ENCODE assay signal across 7 mouse cellular contexts in the genomic region with DNA sequence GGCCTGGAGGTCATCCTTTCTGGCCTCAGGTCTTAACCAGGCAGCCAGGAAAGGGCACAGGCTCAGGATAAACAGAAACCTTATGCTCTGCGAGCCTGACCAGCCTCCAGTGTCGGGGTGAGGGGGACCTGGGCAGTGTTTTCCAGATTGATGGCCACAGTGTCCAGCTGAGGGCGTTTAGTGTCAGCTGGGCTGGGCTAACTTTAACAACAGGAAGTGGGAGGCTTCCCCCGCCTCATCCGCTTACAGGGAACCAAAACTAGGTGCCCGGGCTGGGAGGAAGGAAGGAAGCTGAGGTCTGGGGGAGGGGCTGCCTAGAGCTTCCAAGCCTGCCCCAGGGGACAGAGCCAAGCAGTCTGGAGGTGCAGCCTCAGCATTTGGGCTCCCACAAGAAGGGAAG. TPM values are rescaled to one million over a fixed set of nuclear protein-coding genes. Genes with fewer than 3 reads are reported as not detected.
DNase-seq lines count a peak whose midpoint lies in the region; ATAC-seq and TF ChIP-seq lines count a peak whose summit lies in the region.

No protein-coding gene starts in this region.

- no peak overlapping the region for H3K9ac ChIP-seq in intestine, embryonic 14.5 days (ENCODE audit: low read length)
- peak overlapping the region; percentile 56 for H3K9ac ChIP-seq in limb, embryonic 11.5 days (ENCODE audit: low read length)
- H3K9ac ChIP-seq in midbrain, embryonic 11.5 days (ENCODE audit: low read length), result peak overlapping the region; percentile 27; the same call in 1 of the 2 replicates

- ATAC-seq in granulocyte monocyte progenitor cell, adult 5-6 weeks (replicated peaks; ENCODE audit: poor library complexity, severe bottlenecking), result peak; percentile 57
- ATAC-seq in intestine, embryonic 14.5 days (replicated peaks; ENCODE audit: low FRiP score, low TSS enrichment, low read depth), result no peak
- no peak for ATAC-seq in limb, embryonic 11.5 days (ENCODE audit: insufficient number of reproducible peaks, low FRiP score, low TSS enrichment, low read depth)
- ATAC-seq in midbrain, embryonic 11.5 days (ENCODE audit: low FRiP score), result no peak

- no peak for TF ChIP-seq POLR2A in spleen, adult 2 months (IDR thresholded peaks at IDR 0.05; ENCODE audit: low read depth, low read length)

- no peaks in the 10 kb centered on the region for H3K27me3 ChIP-seq in intestine, embryonic 14.5 days (replicated peaks; ENCODE audit: control insufficient read depth, insufficient read depth, low read length)
- H3K27me3 ChIP-seq in limb, embryonic 11.5 days (ENCODE audit: control insufficient read depth, insufficient read depth, low read length), result no peaks in the 10 kb centered on the region
- no peaks in the 10 kb centered on the region for H3K27me3 ChIP-seq in midbrain, embryonic 11.5 days (ENCODE audit: control insufficient read depth, insufficient read depth, low read length)
- H3K27me3 ChIP-seq in spleen, adult 2 months (ENCODE audit: control insufficient read depth, insufficient read depth, low read length), result no peaks in the 10 kb centered on the region

- H3K4me2 ChIP-seq in intestine, embryonic 14.5 days (ENCODE audit: low read length), result peak overlapping the region; percentile 73
- H3K4me2 ChIP-seq in limb, embryonic 11.5 days (ENCODE audit: low read depth, severe bottlenecking), result peak overlapping the region; percentile 87
- H3K4me2 ChIP-seq in midbrain, embryonic 11.5 days, result no peak overlapping the region

- no peaks in the 10 kb centered on the region for H3K9me3 ChIP-seq in intestine, embryonic 14.5 days (ENCODE audit: control insufficient read depth, low read length)
- no peaks in the 10 kb centered on the region for H3K9me3 ChIP-seq in limb, embryonic 11.5 days (ENCODE audit: control insufficient read depth, low read length)
- H3K9me3 ChIP-seq in midbrain, embryonic 11.5 days (ENCODE audit: control insufficient read depth, low read length), result no peaks in the 10 kb centered on the region

- peak overlapping the region; percentile 94 for H3K27ac ChIP-seq in brown adipose tissue, adult 24 weeks (replicated peaks; ENCODE audit: low read depth, low read length)
- H3K27ac ChIP-seq in intestine, embryonic 14.5 days (ENCODE audit: low read depth), result no peak overlapping the region
- peak overlapping the region; percentile 42; the same call in 1 of the 2 replicates for H3K27ac ChIP-seq in limb, embryonic 11.5 days (replicated peaks; ENCODE audit: low read depth, low read length)
- H3K27ac ChIP-seq in midbrain, embryonic 11.5 days (ENCODE audit: low read depth, low read length), result no peak overlapping the region
- peak overlapping the region; percentile 91 for H3K27ac ChIP-seq in spleen, adult 2 months (ENCODE audit: insufficient read depth, low read length)

- peak; percentile 76 for DNase-seq in T-cell, adult 2 months (ENCODE audit: low spot score)
- no peak for DNase-seq in intestine, embryonic 14.5 days (ENCODE audit: low spot score)
- DNase-seq in limb, embryonic 11.5 days (ENCODE audit: low spot score), result no peak
- DNase-seq in midbrain, embryonic 11.5 days (ENCODE audit: low spot score, missing footprints), result no peak
- peak in 1 of 2 experiments; percentile 88 for DNase-seq in spleen, adult 2 months (ENCODE audit: low read depth in 1 of 2, low spot score in 2 of 2)

- peaks cover 4% of the 10 kb centered on the region; the same call in 1 of the 2 replicates for H3K4me1 ChIP-seq in brown adipose tissue, adult 24 weeks (ENCODE audit: control insufficient read depth, insufficient read depth, insufficient read length, low read length)
- peaks cover 32% of the 10 kb centered on the region for H3K4me1 ChIP-seq in intestine, embryonic 14.5 days (replicated peaks; ENCODE audit: control insufficient read depth, insufficient read depth, low read length)
- H3K4me1 ChIP-seq in limb, embryonic 11.5 days (ENCODE audit: control insufficient read depth, insufficient read depth, low read length), result peaks cover 28% of the 10 kb centered on the region
- H3K4me1 ChIP-seq in midbrain, embryonic 11.5 days (ENCODE audit: control insufficient read depth, insufficient read depth, low read length), result peaks cover 35% of the 10 kb centered on the region
- H3K4me1 ChIP-seq in spleen, adult 2 months (ENCODE audit: control insufficient read depth, insufficient read depth, insufficient read length), result peaks cover 30% of the 10 kb centered on the region

- 13% methylated on average over 6 of the region's 6 CpGs for WGBS in intestine, embryonic 14.5 days
- 5% methylated on average over 6 of the region's 6 CpGs for WGBS in limb, embryonic 11.5 days
- WGBS in midbrain, embryonic 11.5 days, result 35% methylated on average over 6 of the region's 6 CpGs
- 3% methylated on average over 6 of the region's 6 CpGs for WGBS in spleen, adult 2 months

- TF ChIP-seq CTCF in spleen, adult 2 months (IDR thresholded peaks at IDR 0.05; ENCODE audit: extremely low read depth, insufficient read depth, insufficient read length, insufficient replicate concordance), result no peak

- H3K36me3 ChIP-seq in intestine, embryonic 14.5 days (ENCODE audit: control insufficient read depth, insufficient read depth, low read length), result peaks cover 40% of the 10 kb centered on the region
- peaks cover 25% of the 10 kb centered on the region for H3K36me3 ChIP-seq in limb, embryonic 11.5 days (ENCODE audit: control insufficient read depth, insufficient read depth, low read length)
- H3K36me3 ChIP-seq in midbrain, embryonic 11.5 days (ENCODE audit: control insufficient read depth, insufficient read depth, low read length), result peaks cover 7% of the 10 kb centered on the region
- peaks cover 6% of the 10 kb centered on the region for H3K36me3 ChIP-seq in spleen, adult 2 months (ENCODE audit: control insufficient read depth, insufficient read depth, low read length)

- H3K4me3 ChIP-seq in brown adipose tissue, adult 24 weeks (ENCODE audit: insufficient read depth, low read depth, low read length), result peak overlapping the region; percentile 56
- H3K4me3 ChIP-seq in intestine, embryonic 14.5 days (ENCODE audit: low read depth, low read length), result no peak overlapping the region
- H3K4me3 ChIP-seq in limb, embryonic 11.5 days (ENCODE audit: low read depth, low read length), result peak overlapping the region; percentile 81
- H3K4me3 ChIP-seq in midbrain, embryonic 11.5 days (ENCODE audit: low read depth, low read length), result no peak overlapping the region
- H3K4me3 ChIP-seq in spleen, adult 2 months (ENCODE audit: extremely low read depth, insufficient read depth, insufficient read length), result peak overlapping the region; percentile 43

RNA-seq across cellular contexts. Expression of gene Dusp7, which starts 3.3 kb away (rescaled TPM):
- 17.5 and 21.8 TPM in 2 replicates for polyA plus RNA-seq in brown adipose tissue, adult 24 weeks (2012; ENCODE audit: insufficient read depth, insufficient read length, missing spikeins)
- total RNA-seq in granulocyte monocyte progenitor cell, adult 5-6 weeks (2014; fragmentation: Nextera tagmentation), result 44.7 and 46.2 TPM in 2 replicates
- total RNA-seq in granulocyte monocyte progenitor cell, adult 5-6 weeks (2017), result 13.0 and 14.0 TPM in 2 replicates
- 16.5 and 19.8 TPM in 2 replicates for polyA plus RNA-seq in intestine, embryonic 14.5 days (2014; fragmentation: Nextera tagmentation; extraction: Ambion mirVana)
- polyA plus RNA-seq in limb, embryonic 11.5 days (2014; fragmentation: Nextera tagmentation; extraction: Ambion mirVana), result 63.4 and 67.4 TPM in 2 replicates
- polyA plus RNA-seq in midbrain, embryonic 11.5 days (2014; fragmentation: Nextera tagmentation; extraction: Ambion mirVana), result 16.1 and 17.0 TPM in 2 replicates
- 73.1 and 93.2 TPM in 2 replicates for polyA plus RNA-seq in spleen, adult 2 months (2012; rRNA removed)

RNA-seq across cellular contexts. Expression of gene Rpl29, which starts 57.5 kb away (rescaled TPM):
- polyA plus RNA-seq in brown adipose tissue, adult 24 weeks (2012; ENCODE audit: insufficient read depth, insufficient read length, missing spikeins), result 143 and 152 TPM in 2 replicates
- total RNA-seq in granulocyte monocyte progenitor cell, adult 5-6 weeks (2014; fragmentation: Nextera tagmentation), result 2,290 and 2,982 TPM in 2 replicates
- total RNA-seq in granulocyte monocyte progenitor cell, adult 5-6 weeks (2017), result 1,520 and 1,547 TPM in 2 replicates
- 1,252 and 1,315 TPM in 2 replicates for polyA plus RNA-seq in intestine, embryonic 14.5 days (2014; fragmentation: Nextera tagmentation; extraction: Ambion mirVana)
- polyA plus RNA-seq in limb, embryonic 11.5 days (2014; fragmentation: Nextera tagmentation; extraction: Ambion mirVana), result 1,049 and 1,075 TPM in 2 replicates
- polyA plus RNA-seq in midbrain, embryonic 11.5 days (2014; fragmentation: Nextera tagmentation; extraction: Ambion mirVana), result 867 and 874 TPM in 2 replicates
- polyA plus RNA-seq in spleen, adult 2 months (2012; rRNA removed), result 365 and 397 TPM in 2 replicates

Comparison
In these comparisons a context has a peak if more than half of its experiments do, and no peak if none do; other contexts are left out.
1. H3K27ac ChIP-seq: peak in brown adipose tissue, adult 24 weeks (single experiment), limb, embryonic 11.5 days (single experiment) and spleen, adult 2 months (single experiment); none in intestine, embryonic 14.5 days (single experiment) and midbrain, embryonic 11.5 days (single experiment).
2. H3K4me3 ChIP-seq: peak in brown adipose tissue, adult 24 weeks (single experiment), limb, embryonic 11.5 days (single experiment) and spleen, adult 2 months (single experiment); none in intestine, embryonic 14.5 days (single experiment) and midbrain, embryonic 11.5 days (single experiment).